Mouse (Mus musculus) MEL (cell line): ENCODE measurements around the gene Cntnap2. TPM values are rescaled to one million over a fixed set of nuclear protein-coding genes. Genes with fewer than 3 reads are reported as not detected.

Experiments
- DNase-seq: peaks from one replicate; pipeline ENCODE4 v3.0.0; 2011; ENCODE audit warnings: low read depth, low spot score
- H3K27ac ChIP-seq: 2 replicates; pipeline ENCODE4 v1.5.1; 2012; ENCODE audit warnings: low read depth, mild to moderate bottlenecking, control low read depth, low read length, moderate library complexity; ENCODE audit not compliant: control insufficient read depth
- H3K27me3 ChIP-seq, 2 experiments: fragments of 150-350 bp in 1 of 2; sonication (generic) in 1 of 2; 2 replicates each; pipeline ENCODE4 v1.6.1; 2012; ENCODE audit warnings: low read length in 2 of 2, mild to moderate bottlenecking in 2 of 2, improper control_type of control experiment in 1 of 2, moderate library complexity in 1 of 2; ENCODE audit not compliant: insufficient read depth in 2 of 2, control insufficient read depth in 1 of 2
- H3K36me3 ChIP-seq, 2 experiments: 2 replicates each; pipeline ENCODE4 v1.6.1; 2012 to 2014; ENCODE audit warnings: low read length in 2 of 2, improper control_type of control experiment in 1 of 2, inconsistent platforms in 1 of 2, mild to moderate bottlenecking in 1 of 2; ENCODE audit not compliant: insufficient read depth in 2 of 2, control insufficient read depth in 1 of 2
- H3K4me1 ChIP-seq, 2 experiments: fragments of 150-350 bp in 1 of 2; sonication (generic) in 1 of 2; 2 replicates each; pipeline ENCODE4 v1.6.1; 2012; ENCODE audit warnings: low read length in 2 of 2, improper control_type of control experiment in 1 of 2, mild to moderate bottlenecking in 1 of 2; ENCODE audit not compliant: insufficient read depth in 2 of 2, control insufficient read depth in 1 of 2
- H3K4me3 ChIP-seq, 2 experiments: fragments of 150-350 bp in 1 of 2; sonication (generic) in 1 of 2; 2 replicates each; pipeline ENCODE4 v1.5.1; 2012; ENCODE audit warnings: low read depth in 2 of 2, low read length in 2 of 2, mild to moderate bottlenecking in 2 of 2, moderate library complexity in 2 of 2, control low read depth in 1 of 2, improper control_type of control experiment in 1 of 2; ENCODE audit not compliant: control insufficient read depth in 1 of 2, insufficient read depth in 1 of 2
- H3K79me2 ChIP-seq: 2 replicates; pipeline ENCODE4 v1.6.1; 2012; ENCODE audit warnings: mild to moderate bottlenecking, low read length, moderate library complexity; ENCODE audit not compliant: control insufficient read depth, poor library complexity, insufficient read depth
- H3K9ac ChIP-seq: 2 replicates; pipeline ENCODE4 v1.6.1; 2012; ENCODE audit warnings: low read depth, mild to moderate bottlenecking, control low read depth, low read length, moderate library complexity; ENCODE audit not compliant: control insufficient read depth, poor library complexity, severe bottlenecking
- H3K9me3 ChIP-seq: fragments of 150-350 bp; sonication (generic); replicated peaks from 2 replicates; pipeline ENCODE4 v1.6.1; 2012; ENCODE audit warnings: mild to moderate bottlenecking, low read length, improper control_type of control experiment, moderate library complexity; ENCODE audit not compliant: insufficient read depth
- BHLHE40 ChIP-seq: IDR thresholded peaks from 2 replicates; pipeline ENCODE4 v1.6.1; 2012; ENCODE audit warnings: low read depth, mild to moderate bottlenecking, inconsistent platforms, low read length, improper control_type of control experiment, borderline replicate concordance
- CHD2 ChIP-seq: IDR thresholded peaks from 2 replicates; pipeline ENCODE4 v1.6.1; 2011; ENCODE audit warnings: low read length, improper control_type of control experiment
- CTCF ChIP-seq, 3 experiments: IDR thresholded peaks in 2 of 3; conservative IDR thresholded peaks in 1 of 3; 2 replicates each; pipeline ENCODE4 v1.5.1; 2011 to 2012; ENCODE audit warnings: low read length in 3 of 3, low read depth in 2 of 3, mild to moderate bottlenecking in 2 of 3, improper control_type of control experiment in 1 of 3, inconsistent platforms in 1 of 3, mixed read lengths in 1 of 3, moderate library complexity in 1 of 3; ENCODE audit not compliant: control insufficient read depth in 1 of 3, insufficient read depth in 1 of 3, poor library complexity in 1 of 3, severe bottlenecking in 1 of 3
- ELF1 ChIP-seq: IDR thresholded peaks from 2 replicates; pipeline ENCODE4 v1.6.1; 2014; ENCODE audit warnings: low read depth, mild to moderate bottlenecking, inconsistent platforms, low read length, improper control_type of control experiment, moderate library complexity
- ETS1 ChIP-seq: IDR thresholded peaks from 2 replicates; pipeline ENCODE4 v1.6.1; 2012; ENCODE audit warnings: low read depth, mild to moderate bottlenecking, inconsistent platforms, low read length, improper control_type of control experiment, moderate library complexity
- GATA1 ChIP-seq: IDR thresholded peaks from 2 replicates; pipeline ENCODE4 v1.6.1; 2011; ENCODE audit warnings: low read depth, low read length, improper control_type of control experiment
- JUND ChIP-seq: IDR thresholded peaks from 2 replicates; pipeline ENCODE4 v1.6.1; 2011; ENCODE audit warnings: low read depth, mild to moderate bottlenecking, improper control_type of control experiment, low read length
- KAT2A ChIP-seq: conservative IDR thresholded peaks from 2 replicates; pipeline ENCODE4 v1.6.1; 2012; ENCODE audit warnings: low read depth, low read length, improper control_type of control experiment, inconsistent platforms
- MAFK ChIP-seq: IDR thresholded peaks from 2 replicates; pipeline ENCODE4 v1.6.1; 2011; ENCODE audit warnings: low read depth, mild to moderate bottlenecking, low read length, improper control_type of control experiment, borderline replicate concordance
- MEF2A ChIP-seq: IDR thresholded peaks from 2 replicates; pipeline ENCODE4 v1.6.1; 2014; ENCODE audit warnings: low read depth, mild to moderate bottlenecking, inconsistent platforms, low read length, improper control_type of control experiment; ENCODE audit not compliant: poor library complexity, insufficient replicate concordance, severe bottlenecking; ENCODE audit errors: extremely low read depth
- MXI1 ChIP-seq: IDR thresholded peaks from 2 replicates; pipeline ENCODE4 v1.6.1; 2011; ENCODE audit warnings: mild to moderate bottlenecking, low read depth, low read length, improper control_type of control experiment
- MYB ChIP-seq: IDR thresholded peaks from 2 replicates; pipeline ENCODE4 v1.6.1; 2011; ENCODE audit warnings: mild to moderate bottlenecking, low read depth, low read length, improper control_type of control experiment
- MYC ChIP-seq: IDR thresholded peaks from 2 replicates; pipeline ENCODE4 v1.6.1; 2011; ENCODE audit warnings: low read depth, mild to moderate bottlenecking, low read length, improper control_type of control experiment, moderate library complexity
- RAD21 ChIP-seq: IDR thresholded peaks from 2 replicates; pipeline ENCODE4 v1.6.1; 2011; ENCODE audit warnings: mild to moderate bottlenecking, low read depth, low read length, improper control_type of control experiment
- SMC3 ChIP-seq: IDR thresholded peaks from 2 replicates; pipeline ENCODE4 v1.6.1; 2011; ENCODE audit warnings: low read depth, low read length, improper control_type of control experiment
- ZC3H11A ChIP-seq: IDR thresholded peaks from 2 replicates; pipeline ENCODE4 v1.6.1; 2012; ENCODE audit warnings: low read depth, mild to moderate bottlenecking, inconsistent platforms, low read length, improper control_type of control experiment
- polyA plus RNA-seq, 2 experiments: library from polyadenylated mRNA; stranded (reverse) in 1 of 2; unstranded in 1 of 2; fragments of >175 nt in 1 of 2; fragments of >200 nt in 1 of 2; gene quantifications; 2 replicates each; pipeline versions ENCODE4 v1.2.1 to v1.2.4; 2012; ENCODE audit warnings: low replicate concordance in 2 of 2, low read depth in 1 of 2; ENCODE audit not compliant: insufficient read length in 2 of 2, insufficient read depth in 1 of 2, missing spikeins in 1 of 2
- total RNA-seq: library from RNA; depleted of rRNA; stranded (reverse); fragments of 300-350 nt; gene quantifications from 2 replicates; pipeline ENCODE4 v1.2.3, GENCODE M21; 2012

Gene Cntnap2
- total and polyA plus RNA-seq, 3 experiments, result 0.01 TPM; not detected in 2

DNA sequence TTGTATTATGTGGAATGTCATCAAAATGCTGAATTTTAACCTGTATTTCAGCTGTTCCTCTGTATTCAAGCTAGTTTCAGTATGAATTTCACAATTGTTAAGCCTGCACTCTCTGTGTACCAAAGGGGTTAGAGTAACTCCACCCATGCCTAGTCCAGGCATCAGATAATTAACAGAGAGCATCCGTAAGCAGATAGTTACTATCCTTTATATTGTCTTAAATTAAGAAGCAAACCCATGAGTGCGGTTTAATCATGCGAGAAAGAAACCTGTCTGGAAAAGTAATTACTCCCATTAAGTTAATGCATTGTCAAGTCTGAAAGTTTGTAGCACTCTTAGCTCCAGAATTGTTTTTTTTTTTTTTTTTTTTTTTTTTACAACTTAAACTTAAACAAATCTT lies 258.3 kb downstream of the Cntnap2 start:
- no peak overlapping the region for H3K27ac ChIP-seq
- H3K4me1 ChIP-seq, result no peaks in the 10 kb centered on the region
- no peaks in the 10 kb centered on the region for H3K36me3 ChIP-seq
- no peak for DNase-seq
- H3K27me3 ChIP-seq, result no peaks in the 10 kb centered on the region
- no peak overlapping the region for H3K9ac ChIP-seq
- no peak overlapping the region for H3K4me3 ChIP-seq
- no peaks in the 10 kb centered on the region for H3K79me2 ChIP-seq
- H3K9me3 ChIP-seq, result no peaks in the 10 kb centered on the region
- TF ChIP-seq CTCF (IDR thresholded peaks at IDR 0.05 in 2 of 3, conservative IDR thresholded peaks at IDR 0.05 in 1 of 3; ENCODE audit: control insufficient read depth in 1 of 3, insufficient read depth in 1 of 3, low read depth in 2 of 3, low read length in 3 of 3, poor library complexity in 1 of 3, severe bottlenecking in 1 of 3), result no peak
- no peak for TF ChIP-seq GATA1
- no peak for TF ChIP-seq KAT2A
- no peak for TF ChIP-seq MXI1

DNA sequence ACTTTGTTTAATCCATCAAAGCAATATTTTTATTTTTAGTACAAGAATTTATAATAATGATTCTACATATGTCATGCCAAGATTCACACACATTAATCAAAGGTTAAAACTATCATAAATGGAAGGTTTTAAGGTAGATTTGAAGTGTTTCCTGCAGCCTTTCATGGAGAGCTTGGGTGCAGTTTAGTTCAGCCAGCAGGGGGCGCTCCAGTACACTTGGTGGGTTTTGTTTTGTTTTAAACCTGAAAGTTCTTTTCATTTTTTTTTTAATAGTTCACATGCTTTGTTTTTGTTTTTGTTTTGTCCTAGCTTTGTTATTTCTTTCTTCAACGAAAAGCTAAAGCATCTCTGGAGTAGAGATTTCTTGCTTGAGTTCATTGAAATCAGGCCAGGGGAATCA lies 264.3 kb downstream of the Cntnap2 start:
- peak; percentile 35 for DNase-seq
- Histone ChIP-seq H3K9me3 (no peaks in the 10 kb centered on the region), H3K27me3 (no peaks in the 10 kb centered on the region), H3K4me3 (no peak overlapping the region), H3K36me3 (no peaks in the 10 kb centered on the region), H3K4me1 (no peaks in the 10 kb centered on the region), H3K27ac (no peak overlapping the region), H3K9ac (no peak overlapping the region), H3K79me2 (no peaks in the 10 kb centered on the region)
- no peak for TF ChIP-seq MEF2A
- no peak for TF ChIP-seq BHLHE40
- TF ChIP-seq KAT2A, result no peak
- no peak for TF ChIP-seq MAFK
- TF ChIP-seq CHD2, result no peak
- no peak for TF ChIP-seq MYB
- TF ChIP-seq SMC3, result peak; percentile 55
- TF ChIP-seq JUND, result no peak
- TF ChIP-seq MYC, result no peak
- no peak for TF ChIP-seq ETS1
- peak; percentile 54 to 77 (median 63) for TF ChIP-seq CTCF (IDR thresholded peaks at IDR 0.05 in 2 of 3, conservative IDR thresholded peaks at IDR 0.05 in 1 of 3; ENCODE audit: control insufficient read depth in 1 of 3, insufficient read depth in 1 of 3, low read depth in 2 of 3, low read length in 3 of 3, poor library complexity in 1 of 3, severe bottlenecking in 1 of 3)
- TF ChIP-seq RAD21, result peak; percentile 55
- peak; percentile 34; the same call in 1 of the 2 replicates for TF ChIP-seq ZC3H11A
- no peak for TF ChIP-seq ELF1
- TF ChIP-seq, all 39 proteins: peak for 4
